8 mouse cellular contexts compared by ENCODE assay signal in the genomic region with DNA sequence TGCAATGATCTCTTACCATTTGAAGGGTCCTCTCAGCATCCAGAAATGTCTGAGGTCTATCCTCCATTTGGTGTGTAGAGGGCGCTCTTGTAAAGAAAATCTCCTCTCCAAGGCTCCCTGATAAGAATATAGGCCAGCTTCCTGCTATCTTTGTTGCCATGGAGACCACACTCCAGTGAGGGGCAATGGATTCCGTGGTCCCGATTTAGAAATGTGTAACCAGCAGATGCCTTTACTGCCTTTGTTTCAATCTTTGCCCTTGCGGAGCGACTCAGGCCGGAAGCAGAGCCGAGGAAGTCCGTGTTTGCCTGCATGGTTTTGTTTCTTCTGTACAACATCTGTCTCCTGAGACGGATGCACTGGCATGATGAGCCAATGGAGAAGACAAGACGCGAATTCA.
DNase-seq lines count a peak whose midpoint lies in the region; ATAC-seq and TF ChIP-seq lines count a peak whose summit lies in the region.

No protein-coding gene starts in this region.

- no peaks in the 10 kb centered on the region for H3K4me1 ChIP-seq in forebrain, embryonic 11.5 days (replicated peaks; ENCODE audit: control insufficient read depth, insufficient read depth, low read length)
- H3K4me1 ChIP-seq in lung, adult 2 months (ENCODE audit: control insufficient read depth, insufficient read depth, low read length), result no peaks in the 10 kb centered on the region

- peak overlapping the region; percentile 23; the same call in 1 of the 2 replicates for H3K9ac ChIP-seq in forebrain, embryonic 11.5 days (ENCODE audit: low read length)

- H3K27ac ChIP-seq in forebrain, embryonic 11.5 days (ENCODE audit: low read depth, low read length), result no peak overlapping the region

- TF ChIP-seq POLR2A in lung, adult 2 months (IDR thresholded peaks at IDR 0.05; ENCODE audit: borderline replicate concordance, extremely low read depth, low read depth, low read length), result no peak

- WGBS in forebrain, embryonic 11.5 days, result 8% methylated on average over 11 of the region's 11 CpGs
- 1% methylated on average over 11 of the region's 11 CpGs for whole genome bisulfite sequencing in lung, adult 2 months

- H3K4me3 ChIP-seq in forebrain, embryonic 11.5 days (ENCODE audit: low read depth, low read length), result peak overlapping the region; percentile 21
- H3K4me3 ChIP-seq in lung, adult 2 months (replicated peaks; ENCODE audit: extremely low read depth, low read depth, low read length), result peak overlapping the region; percentile 1

- no peaks in the 10 kb centered on the region for H3K36me3 ChIP-seq in forebrain, embryonic 11.5 days (ENCODE audit: control insufficient read depth, insufficient read depth, low read length)

- TF ChIP-seq CTCF in lung, adult 2 months (IDR thresholded peaks at IDR 0.05; ENCODE audit: insufficient read depth, low read length), result no peak

- H3K27me3 ChIP-seq in forebrain, embryonic 11.5 days (ENCODE audit: control insufficient read depth, insufficient read depth, low read length), result no peaks in the 10 kb centered on the region

- H3K9me3 ChIP-seq in forebrain, embryonic 11.5 days (ENCODE audit: control insufficient read depth, low read length), result no peaks in the 10 kb centered on the region

- peak; percentile 88 for ATAC-seq in forebrain, embryonic 11.5 days (replicated peaks; ENCODE audit: low FRiP score)
- peak; percentile 59 to 78 for ATAC-seq in hematopoietic stem cell, adult 5-6 weeks (replicated peaks in 1 of 2; ENCODE audit: insufficient read depth in 1 of 2, low FRiP score in 2 of 2, low TSS enrichment in 1 of 2, low read depth in 1 of 2, poor library complexity in 2 of 2, severe bottlenecking in 2 of 2)

- peak; percentile 59 for DNase-seq in ES-CJ7 (ENCODE audit: low read depth, low spot score)
- DNase-seq in brain, embryonic 18.5 days (ENCODE audit: low read depth, low spot score), result peak; percentile 85
- peak; percentile 65 for DNase-seq in forebrain, embryonic 11.5 days (ENCODE audit: low spot score)
- peak; percentile 78 for DNase-seq in layer of hippocampus, adult 9-10 months (ENCODE audit: low spot score)
- peak; percentile 10 for DNase-seq in lung, adult 2 months
- peak; percentile 51 for DNase-seq in retina, adult 2 months (ENCODE audit: low read depth, low spot score)
- no peak for DNase-seq in B cell, adult 2 months

- peak overlapping the region; percentile 58 for H3K4me2 ChIP-seq in forebrain, embryonic 11.5 days (ENCODE audit: low read depth, low read length, severe bottlenecking)

Comparison
In these comparisons a context has a peak if more than half of its experiments do, and no peak if none do; other contexts are left out.
1. DNase-seq: peak in ES-CJ7 (single experiment), brain, embryonic 18.5 days (single experiment), forebrain, embryonic 11.5 days (single experiment), layer of hippocampus, adult 9-10 months (single experiment), lung, adult 2 months (single experiment) and retina, adult 2 months (single experiment); none in B cell, adult 2 months (0 of 2).